Mouse (Mus musculus) adrenal gland, postnatal 36 days (tissue): ENCODE measurements around the gene Bap1. TPM values are rescaled to one million over a fixed set of nuclear protein-coding genes. Genes with fewer than 3 reads are reported as not detected.

Experiments used
- DNase-seq, 2 experiments: peaks; one replicate each; pipeline ENCODE4 v3.0.0; 2021; ENCODE audit warnings: mixed read lengths in 1 of 2
- long read RNA-seq, 2 experiments: library from polyadenylated mRNA; stranded (forward); transcript quantifications; one replicate each; pipeline ENCODE4 v2.0.0; 2021; ENCODE audit warnings: borderline sequencing depth in 2 of 2
- total RNA-seq, 2 experiments: library from RNA; stranded (reverse); gene quantifications; 2 replicates each; pipeline ENCODE4 v1.2.3; 2021

Bap1 gene
- 10 to 100 TPM; 61.8 to 63.2 TPM for total RNA-seq
- long read RNA-seq, experiment 1, transcript Bap1-201 (17 exons, 3,460 nt), result major isoform, 59 of 89 reads
- long read RNA-seq, experiment 1, partial matches to known transcripts, result 9 of 89 reads
- long read RNA-seq, experiment 1, other reads (novel, unspliced or antisense), result 21 of 89 reads
- long read RNA-seq, experiment 2, transcript Bap1-201 (17 exons, 3,460 nt), result major isoform, 17 of 28 reads
- long read RNA-seq, experiment 2, partial matches to known transcripts, result 2 of 28 reads
- long read RNA-seq, experiment 2, other reads (novel, unspliced or antisense), result 9 of 28 reads

GRCm38 (mm10) chr14:31251084-31251604 lies at the start of gene Bap1, which contains the start of gene Phf7:
Gene Bap1 (plus strand): TSS chr14:31251450.
Gene Phf7 (minus strand): TSS chr14:31251317.
- peak; percentile 96 for DNase-seq

- no peak for DNase-seq
Observed at GRCm38 (mm10) chr14:31204844-31205243, 46.4 kb upstream of the Bap1 start.

GRCm38 (mm10) chr14:31205244-31205561 lies 46.0 kb upstream of the Bap1 start:
- peak in 1 of 2 experiments; percentile 33 for DNase-seq

- DNase-seq, result peak; percentile 66 to 70
Observed at GRCm38 (mm10) chr14:31205562-31206467, 45.4 kb upstream of the Bap1 start.

GRCm38 (mm10) chr14:31206472-31206981 lies 44.7 kb upstream of the Bap1 start:
- DNase-seq, result peak; percentile 97 to 99

GRCm38 (mm10) chr14:31207070-31207830 lies 44.0 kb upstream of the Bap1 start:
- DNase-seq, result peak; percentile 52 to 68

- no peak for DNase-seq
Observed at GRCm38 (mm10) chr14:31208084-31208483, 43.2 kb upstream of the Bap1 start, which contains the start of gene Tnnc1. Gene Tnnc1 (plus strand): TSS chr14:31208312.

GRCm38 (mm10) chr14:31209133-31209557 lies 42.1 kb upstream of the Bap1 start:
- DNase-seq, result no peak

- DNase-seq, result no peak
Observed at GRCm38 (mm10) chr14:31211854-31212253, 39.4 kb upstream of the Bap1 start.

GRCm38 (mm10) chr14:31212499-31212898 lies 38.8 kb upstream of the Bap1 start:
- no peak for DNase-seq

- no peak for DNase-seq
Observed at GRCm38 (mm10) chr14:31213868-31214267, 37.4 kb upstream of the Bap1 start.

- no peak for DNase-seq
Observed at GRCm38 (mm10) chr14:31214684-31215083, 36.6 kb upstream of the Bap1 start.

GRCm38 (mm10) chr14:31215157-31216002 lies 35.9 kb upstream of the Bap1 start:
- peak; percentile 59 to 82 for DNase-seq

GRCm38 (mm10) chr14:31216846-31217245 lies 34.4 kb upstream of the Bap1 start, which contains the start of gene Nisch:
Gene Nisch (minus strand): TSS chr14:31216946.
- no peak for DNase-seq

GRCm38 (mm10) chr14:31217666-31218065 lies 33.6 kb upstream of the Bap1 start, which contains the start of gene Sema3g:
Gene Sema3g (plus strand): TSS chr14:31217860.
- DNase-seq, result peak; percentile 73 to 74

GRCm38 (mm10) chr14:31226978-31227377 lies 24.3 kb upstream of the Bap1 start:
- DNase-seq, result no peak

- DNase-seq, result peak in 1 of 2 experiments; percentile 34
Observed at GRCm38 (mm10) chr14:31228234-31228633, 23.0 kb upstream of the Bap1 start.

GRCm38 (mm10) chr14:31230442-31230841 lies 20.8 kb upstream of the Bap1 start:
- no peak for DNase-seq

GRCm38 (mm10) chr14:31232404-31233069 lies 18.7 kb upstream of the Bap1 start:
- no peak for DNase-seq
